Mouse (Mus musculus) kidney, adult 2 months (tissue): Measurements from ENCODE around the gene Arhgap9.

ENCODE experiments used
- CTCF ChIP-seq: fragments of 200-500 bp; conservative IDR thresholded peaks from 2 replicates; pipeline ENCODE4 v1.5.1; 2011; ENCODE audit warnings: low read depth, mild to moderate bottlenecking, control low read depth, low read length, moderate library complexity, mixed read lengths; ENCODE audit not compliant: insufficient read depth, insufficient read length
- POLR2A ChIP-seq: fragments of 200-500 bp; IDR thresholded peaks from one replicate; pipeline ENCODE4 v1.6.1; 2011; ENCODE audit warnings: low read depth, low read length, control low read depth

DNA sequence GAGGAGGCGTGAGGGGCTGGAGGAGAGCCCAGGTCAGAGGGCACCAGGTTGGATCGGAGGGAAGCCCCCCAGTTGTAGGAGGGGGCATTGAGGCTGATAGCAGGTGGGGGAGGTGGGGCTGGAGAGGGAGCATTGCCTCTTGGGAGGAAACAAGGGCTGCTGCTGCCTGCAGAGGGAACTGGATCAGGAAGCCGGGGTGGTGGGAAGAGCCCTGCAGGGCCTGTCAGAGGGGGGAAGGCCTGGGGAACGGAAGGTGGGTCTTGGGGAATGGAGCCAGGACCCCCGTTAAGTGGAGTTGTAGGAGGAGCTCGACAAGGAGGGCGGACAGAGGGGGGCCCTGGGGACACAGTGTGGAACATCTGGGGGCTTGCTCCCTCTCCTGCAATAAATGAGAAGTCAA, 35.6 kb upstream of the Arhgap9 start:
- TF ChIP-seq POLR2A = no peak
- no peak for TF ChIP-seq CTCF
